Comparison of ENCODE assay signal across 8 mouse cellular contexts in the genomic region with DNA sequence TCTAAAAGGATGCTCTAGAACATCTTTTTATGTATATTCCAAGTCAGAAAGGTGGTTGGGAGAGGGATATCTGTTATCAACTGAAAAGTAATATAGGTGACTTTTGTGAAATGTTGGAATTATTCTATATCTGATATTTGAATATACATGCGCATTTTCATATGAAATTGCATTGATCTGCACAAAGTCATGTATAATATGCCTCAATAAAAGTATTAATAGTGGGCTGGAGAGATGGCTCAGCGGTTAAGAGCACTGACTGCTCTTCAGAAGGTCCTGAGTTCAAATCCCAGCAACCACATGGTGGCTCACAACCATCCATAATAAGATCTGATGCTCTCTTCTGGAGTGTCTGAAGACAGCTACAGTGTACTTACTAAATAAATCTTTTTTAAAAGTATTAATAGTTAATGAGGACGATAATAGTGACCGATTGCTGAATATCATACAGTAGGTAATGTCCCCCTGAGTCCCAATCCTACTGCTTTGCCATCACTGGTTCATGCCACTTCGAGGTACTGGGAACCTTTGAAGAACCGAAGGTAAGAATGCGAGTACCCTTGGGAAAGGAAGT. TPM values are rescaled to one million over a fixed set of nuclear protein-coding genes. Genes with fewer than 3 reads are reported as not detected.
DNase-seq lines count a peak whose midpoint lies in the region; ATAC-seq and TF ChIP-seq lines count a peak whose summit lies in the region.

No protein-coding gene starts in this region.

- H3K36me3 ChIP-seq in heart, embryonic 15.5 days = no peaks in the 10 kb centered on the region
- peaks cover 63% of the 10 kb centered on the region for H3K36me3 ChIP-seq in G1E (replicated peaks)
- peaks cover 25% of the 10 kb centered on the region for H3K36me3 ChIP-seq in hindbrain, embryonic 10.5 days
- H3K36me3 ChIP-seq in macrophage (ENCODE audit: inconsistent target) = peaks cover 1% of the 10 kb centered on the region; the same call in 1 of the 2 replicates

- peak overlapping the region; percentile 84 for H3K27ac ChIP-seq in heart, embryonic 15.5 days
- peak overlapping the region; percentile 96 for H3K27ac ChIP-seq in hindbrain, embryonic 10.5 days
- H3K27ac ChIP-seq in macrophage = peak overlapping the region; percentile 81

- H3K27me3 ChIP-seq in heart, embryonic 15.5 days = no peaks in the 10 kb centered on the region
- H3K27me3 ChIP-seq in G1E (ENCODE audit: insufficient read depth, low read length) = no peaks in the 10 kb centered on the region
- H3K27me3 ChIP-seq in hindbrain, embryonic 10.5 days (ENCODE audit: insufficient read depth, poor library complexity, severe bottlenecking) = no peaks in the 10 kb centered on the region

- H3K9me3 ChIP-seq in heart, embryonic 15.5 days (replicated peaks) = no peaks in the 10 kb centered on the region
- no peaks in the 10 kb centered on the region for H3K9me3 ChIP-seq in G1E (replicated peaks)
- H3K9me3 ChIP-seq in hindbrain, embryonic 10.5 days = no peaks in the 10 kb centered on the region

- peak overlapping the region; percentile 92 for H3K9ac ChIP-seq in heart, embryonic 15.5 days

- peak overlapping the region; percentile 93 for H3K4me2 ChIP-seq in heart, embryonic 15.5 days

- peaks cover 14% of the 10 kb centered on the region for H3K79me2 ChIP-seq in macrophage (ENCODE audit: inconsistent target)

- 14% methylated on average over 7 of the region's 7 CpGs for WGBS in heart, embryonic 15.5 days
- 19% methylated on average over 7 of the region's 7 CpGs for WGBS in hindbrain, embryonic 10.5 days
- WGBS in macrophage (ENCODE audit: missing documents) = 17% methylated on average over 7 of the region's 7 CpGs

- no peak for TF ChIP-seq CTCF in G1E (IDR thresholded peaks at IDR 0.05; ENCODE audit: low read depth, low read length)

- H3K4me3 ChIP-seq in heart, embryonic 15.5 days = peak overlapping the region; percentile 81
- peak overlapping the region; percentile 100 for H3K4me3 ChIP-seq in G1E (ENCODE audit: low read depth, low read length)
- H3K4me3 ChIP-seq in hindbrain, embryonic 10.5 days = peak overlapping the region; percentile 96
- H3K4me3 ChIP-seq in macrophage (ENCODE audit: inconsistent target) = peak overlapping the region; percentile 66

- no peak for DNase-seq in heart, adult 8-10 months (ENCODE audit: low spot score)
- DNase-seq in G1E (ENCODE audit: low spot score) = no peak
- no peak for DNase-seq in hindbrain, embryonic 10.5 days (ENCODE audit: low spot score)
- DNase-seq in MN1 (ENCODE audit: low spot score) = no peak
- DNase-seq in adrenal gland, adult 8-10 months = no peak
- no peak for DNase-seq in cerebellum, postnatal 14 days

- ATAC-seq in heart, embryonic 15.5 days (replicated peaks; ENCODE audit: insufficient number of reproducible peaks, insufficient read depth, low FRiP score, low read depth) = no peak
- no peak for ATAC-seq in G1E (ENCODE audit: extremely low read depth, insufficient number of reproducible peaks, low FRiP score, poor library complexity, severe bottlenecking)

- H3K4me1 ChIP-seq in heart, embryonic 15.5 days (replicated peaks) = peaks cover 31% of the 10 kb centered on the region
- H3K4me1 ChIP-seq in G1E (ENCODE audit: insufficient read depth, low read depth, low read length) = peaks cover 38% of the 10 kb centered on the region
- H3K4me1 ChIP-seq in hindbrain, embryonic 10.5 days (replicated peaks) = peaks cover 35% of the 10 kb centered on the region

RNA-seq across cellular contexts. Expression of a gene that starts 0.7 kb away (rescaled TPM):
- polyA plus RNA-seq in heart, embryonic 15.5 days (2015; fragmentation: Nextera tagmentation; extraction: Ambion mirVana) = 20.5 and 29.1 TPM in 2 replicates
- 10 to 100 TPM; 11.2 to 14.7 (median 11.9) TPM for total RNA-seq in heart, adult 8-10 months (2022)
- total RNA-seq in G1E (2014; fragmentation: Nextera tagmentation) = 21.7 and 37.2 TPM in 2 replicates
- 17.4 and 18.4 TPM in 2 replicates for total RNA-seq in G1E (2017)
- polyA plus RNA-seq in G1E (2012) = 17.1 and 19.7 TPM in 2 replicates
- 37.8 and 40.1 TPM in 2 replicates for polyA plus RNA-seq in hindbrain, embryonic 10.5 days (2016; fragmentation: Nextera tagmentation; extraction: Ambion mirVana)
- 10 to 100 TPM; 26.5 to 93.8 (median 57.3) TPM for total RNA-seq in macrophage (2018; cell fraction: chromatin; rRNA removed)
- total RNA-seq in macrophage (2018; cell fraction: cytosol; rRNA removed) = 10 to 100 TPM in 4 of 26 experiments, 1 to 10 TPM in 22; 3.0 to 12.4 (median 7.3) TPM
- 10 to 100 TPM; 12.2 to 65.4 (median 33.9) TPM for total RNA-seq in macrophage (2018; cell fraction: nucleus; rRNA removed)
- polyA plus RNA-seq in macrophage (2018) = 7.7 to 13.8 TPM (median 10.3 TPM) in 3 replicates
- 10 to 100 TPM; 20.9 to 37.4 (median 26.4) TPM for total RNA-seq in adrenal gland, adult 8-10 months (2022)

RNA-seq across cellular contexts. Expression of a gene that starts 0.8 kb away (rescaled TPM):
- 60.5 and 63.0 TPM in 2 replicates for polyA plus RNA-seq in heart, embryonic 15.5 days (2015; fragmentation: Nextera tagmentation; extraction: Ambion mirVana)
- 10 to 100 TPM; 39.9 to 44.4 (median 41.4) TPM for total RNA-seq in heart, adult 8-10 months (2022)
- 17.8 and 19.6 TPM in 2 replicates for total RNA-seq in G1E (2014; fragmentation: Nextera tagmentation)
- 13.3 and 13.9 TPM in 2 replicates for total RNA-seq in G1E (2017)
- polyA plus RNA-seq in G1E (2012) = 58.3 and 69.2 TPM in 2 replicates
- 80.9 and 81.8 TPM in 2 replicates for polyA plus RNA-seq in hindbrain, embryonic 10.5 days (2016; fragmentation: Nextera tagmentation; extraction: Ambion mirVana)
- 1 to 10 TPM in 20 of 26 experiments, under 1 TPM in 6; 0.60 to 7.0 (median 2.1) TPM for total RNA-seq in macrophage (2018; cell fraction: chromatin; rRNA removed)
- total RNA-seq in macrophage (2018; cell fraction: cytosol; rRNA removed) = 10 to 100 TPM in 15 of 26 experiments, 1 to 10 TPM in 11; 5.4 to 17.1 (median 11.1) TPM
- 10 to 100 TPM in 3 of 26 experiments, 1 to 10 TPM in 23; 1.8 to 15.1 (median 4.9) TPM for total RNA-seq in macrophage (2018; cell fraction: nucleus; rRNA removed)
- polyA plus RNA-seq in macrophage (2018) = 7.0 to 22.6 TPM (median 15.0 TPM) in 3 replicates
- total RNA-seq in adrenal gland, adult 8-10 months (2022) = 100 to 1,000 TPM; 105 to 116 (median 107) TPM

RNA-seq across cellular contexts. Expression of a gene that starts 4.3 kb away (rescaled TPM):
- 0.18 TPM in 1 of 2 replicates, not detected in the other for polyA plus RNA-seq in heart, embryonic 15.5 days (2015; fragmentation: Nextera tagmentation; extraction: Ambion mirVana)
- total RNA-seq in heart, adult 8-10 months (2022) = under 1 TPM in 2 of 4 experiments, not detected in 2; 0.28 to 0.31 TPM
- total RNA-seq in G1E (2014; fragmentation: Nextera tagmentation) (not detected in 2 replicates), G1E (2017) (0.33 and 0.58 TPM in 2 replicates)
- polyA plus RNA-seq in G1E (2012) (0.23 and 0.27 TPM in 2 replicates), macrophage (2018) (not detected in 3 replicates)
- polyA plus RNA-seq in hindbrain, embryonic 10.5 days (2016; fragmentation: Nextera tagmentation; extraction: Ambion mirVana) = 0.61 and 2.5 TPM in 2 replicates
- under 1 TPM in 1 of 26 experiments, not detected in 25; 0.78 TPM for total RNA-seq in macrophage (2018; cell fraction: chromatin; rRNA removed)
- total RNA-seq in macrophage (2018; cell fraction: cytosol; rRNA removed) = not detected
- not detected for total RNA-seq in macrophage (2018; cell fraction: nucleus; rRNA removed)
- total RNA-seq in adrenal gland, adult 8-10 months (2022) = under 1 TPM in 2 of 4 experiments, not detected in 2; 0.30 to 0.38 TPM

RNA-seq across cellular contexts. Expression of a gene that starts 9.5 kb away (rescaled TPM):
- polyA plus RNA-seq in heart, embryonic 15.5 days (2015; fragmentation: Nextera tagmentation; extraction: Ambion mirVana) = 15.2 and 18.8 TPM in 2 replicates
- 10 to 100 TPM; 10.5 to 11.8 (median 11.0) TPM for total RNA-seq in heart, adult 8-10 months (2022)
- 5.2 and 7.0 TPM in 2 replicates for total RNA-seq in G1E (2014; fragmentation: Nextera tagmentation)
- total RNA-seq in G1E (2017) = 17.2 and 19.7 TPM in 2 replicates
- 6.4 and 7.1 TPM in 2 replicates for polyA plus RNA-seq in G1E (2012)
- 35.1 and 36.0 TPM in 2 replicates for polyA plus RNA-seq in hindbrain, embryonic 10.5 days (2016; fragmentation: Nextera tagmentation; extraction: Ambion mirVana)
- 10 to 100 TPM in 20 of 26 experiments, 1 to 10 TPM in 6; 4.1 to 47.2 (median 23.0) TPM for total RNA-seq in macrophage (2018; cell fraction: chromatin; rRNA removed)
- 10 to 100 TPM in 7 of 26 experiments, 1 to 10 TPM in 19; 1.7 to 14.0 (median 8.5) TPM for total RNA-seq in macrophage (2018; cell fraction: cytosol; rRNA removed)
- 10 to 100 TPM in 16 of 26 experiments, 1 to 10 TPM in 10; 3.9 to 36.4 (median 12.4) TPM for total RNA-seq in macrophage (2018; cell fraction: nucleus; rRNA removed)
- polyA plus RNA-seq in macrophage (2018) = 10.9 to 13.2 TPM (median 11.6 TPM) in 3 replicates
- 10 to 100 TPM; 24.3 to 37.6 (median 32.2) TPM for total RNA-seq in adrenal gland, adult 8-10 months (2022)

RNA-seq across cellular contexts. Expression of a gene that starts 19.0 kb away (rescaled TPM):
- 0.39 and 0.94 TPM in 2 replicates for polyA plus RNA-seq in heart, embryonic 15.5 days (2015; fragmentation: Nextera tagmentation; extraction: Ambion mirVana)
- total RNA-seq in heart, adult 8-10 months (2022) = under 1 TPM; 0.16 to 0.23 (median 0.19) TPM
- total RNA-seq in G1E (2014; fragmentation: Nextera tagmentation) = not detected in 2 replicates
- total RNA-seq in G1E (2017) = 0.11 and 0.29 TPM in 2 replicates
- polyA plus RNA-seq in G1E (2012) = not detected in 2 replicates
- 6.8 and 10.2 TPM in 2 replicates for polyA plus RNA-seq in hindbrain, embryonic 10.5 days (2016; fragmentation: Nextera tagmentation; extraction: Ambion mirVana)
- 1 to 10 TPM in 1 of 26 experiments, under 1 TPM in 10, not detected in 15; 0.09 to 1.2 (median 0.42) TPM for total RNA-seq in macrophage (2018; cell fraction: chromatin; rRNA removed)
- total RNA-seq in macrophage (2018; cell fraction: cytosol; rRNA removed) = under 1 TPM in 3 of 26 experiments, not detected in 23; 0.03 to 0.05 (median 0.04) TPM
- total RNA-seq in macrophage (2018; cell fraction: nucleus; rRNA removed) = under 1 TPM in 7 of 26 experiments, not detected in 19; 0.06 to 0.21 (median 0.15) TPM
- not detected in 3 replicates for polyA plus RNA-seq in macrophage (2018)
- total RNA-seq in adrenal gland, adult 8-10 months (2022) = 10 to 100 TPM; 49.1 to 61.2 (median 53.8) TPM
